Mouse (Mus musculus) embryonic stem cell, embryonic (primary cell): Measurements from ENCODE around the gene Tnfsf18.

Experiments
- CTCF ChIA-PET, 4 experiments: fragments of 300-600 bp in 2 of 4; fragments of 350-600 bp in 2 of 4; sonication (Branson Sonifier 250); formaldehyde crosslinking; loops; one replicate each; lab custom pipeline; 2022; ENCODE audit warnings: inconsistent platforms in 2 of 4; lab: Charles Lee
- POLR2A ChIA-PET, 4 experiments: fragments of 300-600 bp in 2 of 4; fragments of 350-600 bp in 2 of 4; sonication (Branson Sonifier 250); formaldehyde crosslinking; loops; one replicate each; lab custom pipeline; 2022; ENCODE audit warnings: antibody characterized with exemption in 4 of 4, inconsistent platforms in 1 of 4; lab: Charles Lee

Tnfsf18 gene

DNA sequence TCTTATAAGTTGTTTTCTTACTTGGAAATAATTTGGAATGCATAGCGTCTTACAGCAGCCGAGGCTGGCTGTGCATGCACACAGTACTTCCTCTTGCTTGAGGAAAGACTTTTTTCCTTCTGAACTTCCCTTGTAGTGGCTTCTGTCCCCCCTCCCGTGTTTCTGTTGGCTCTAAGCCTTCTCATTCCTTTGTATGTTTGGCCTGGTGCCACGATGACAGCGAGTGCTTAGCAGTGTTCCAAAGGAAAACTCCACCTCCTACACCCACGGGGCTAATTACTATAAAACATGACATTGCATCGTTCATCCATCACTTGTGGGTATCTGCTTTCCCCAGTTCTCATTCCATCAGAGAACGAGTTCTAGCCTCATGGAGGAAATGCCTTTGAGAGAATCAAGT is at the start of gene Tnfsf18:
Tnfsf18 (plus strand) TSS at position 313 of the 400 bp plus-strand sequence.
- POLR2A ChIA-PET: no interaction called here
- CTCF ChIA-PET: no interaction called here

DNA sequence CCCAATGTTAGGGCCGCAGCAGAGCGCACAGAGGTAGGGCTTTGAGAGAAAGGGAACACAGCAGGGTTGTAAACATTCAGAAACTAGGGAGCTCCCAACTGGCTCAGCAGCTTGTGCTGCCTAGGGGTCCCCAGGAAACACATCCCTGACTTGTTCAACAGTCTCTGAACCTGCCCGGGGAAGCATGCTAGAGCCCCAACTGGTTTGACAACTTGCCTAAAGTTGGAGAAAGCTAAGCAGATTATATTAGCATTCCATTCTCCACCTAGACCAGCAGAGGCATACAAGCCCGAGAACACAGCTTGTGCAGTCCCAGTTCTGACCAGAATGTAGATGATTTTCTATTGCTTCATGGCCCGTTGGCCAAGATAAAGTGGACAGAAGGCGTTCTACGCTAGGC is 49.6 kb upstream of the Tnfsf18 start:
- ChIA-PET CTCF (no interaction called here), POLR2A (no interaction called here)

DNA sequence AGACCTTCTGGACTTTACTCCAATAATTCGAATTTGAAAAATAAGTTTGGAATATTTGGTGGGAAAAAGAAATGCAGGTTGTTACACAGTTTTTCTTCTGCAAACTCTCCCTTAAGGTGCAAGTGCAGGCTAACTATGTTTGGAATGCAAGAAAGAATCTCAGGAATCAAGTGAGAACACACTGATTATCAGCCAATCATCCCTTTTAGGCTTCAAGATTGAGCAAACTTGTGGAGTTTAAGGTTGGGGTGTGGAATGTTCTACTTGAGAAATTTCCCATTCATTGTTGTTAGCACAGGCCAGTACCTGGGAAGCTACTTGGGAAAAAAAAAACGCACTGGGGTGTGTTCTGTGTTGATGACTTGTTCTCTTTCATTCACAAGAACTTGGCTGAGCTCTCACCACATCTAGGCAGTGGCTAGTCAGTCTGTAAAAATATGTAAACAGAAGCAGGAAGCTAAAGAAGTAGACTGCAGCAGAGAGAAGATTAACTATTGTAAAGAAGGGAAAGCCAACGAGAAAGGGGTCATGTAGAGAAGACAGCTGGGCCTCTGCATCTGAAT is 42.7 kb upstream of the Tnfsf18 start:
- POLR2A ChIA-PET: no interaction called here

DNA sequence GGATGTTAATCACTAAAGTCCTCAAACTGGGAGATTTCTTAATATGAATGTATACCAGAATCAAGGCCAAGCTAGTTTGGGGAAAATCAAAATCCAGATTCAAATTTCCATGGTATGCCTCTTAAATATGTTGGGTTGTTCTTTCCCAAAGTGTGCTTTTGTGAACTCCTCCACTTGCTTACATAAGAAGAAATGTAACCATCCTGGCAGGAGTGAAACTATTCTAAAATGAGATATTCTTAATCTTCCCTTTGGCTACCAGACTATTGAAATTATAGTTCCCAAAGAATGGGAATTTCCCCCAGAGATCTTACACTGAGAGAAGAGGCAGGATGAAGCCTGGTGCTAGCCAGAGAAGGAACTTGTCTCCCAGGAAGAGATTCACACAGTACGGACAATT is 42.2 kb upstream of the Tnfsf18 start:
- CTCF ChIA-PET: no interaction called here
- POLR2A ChIA-PET: no interaction called here

More for the DNA sequence above, 42.7 kb upstream of the Tnfsf18 start:
- CTCF ChIA-PET: no interaction called here

DNA sequence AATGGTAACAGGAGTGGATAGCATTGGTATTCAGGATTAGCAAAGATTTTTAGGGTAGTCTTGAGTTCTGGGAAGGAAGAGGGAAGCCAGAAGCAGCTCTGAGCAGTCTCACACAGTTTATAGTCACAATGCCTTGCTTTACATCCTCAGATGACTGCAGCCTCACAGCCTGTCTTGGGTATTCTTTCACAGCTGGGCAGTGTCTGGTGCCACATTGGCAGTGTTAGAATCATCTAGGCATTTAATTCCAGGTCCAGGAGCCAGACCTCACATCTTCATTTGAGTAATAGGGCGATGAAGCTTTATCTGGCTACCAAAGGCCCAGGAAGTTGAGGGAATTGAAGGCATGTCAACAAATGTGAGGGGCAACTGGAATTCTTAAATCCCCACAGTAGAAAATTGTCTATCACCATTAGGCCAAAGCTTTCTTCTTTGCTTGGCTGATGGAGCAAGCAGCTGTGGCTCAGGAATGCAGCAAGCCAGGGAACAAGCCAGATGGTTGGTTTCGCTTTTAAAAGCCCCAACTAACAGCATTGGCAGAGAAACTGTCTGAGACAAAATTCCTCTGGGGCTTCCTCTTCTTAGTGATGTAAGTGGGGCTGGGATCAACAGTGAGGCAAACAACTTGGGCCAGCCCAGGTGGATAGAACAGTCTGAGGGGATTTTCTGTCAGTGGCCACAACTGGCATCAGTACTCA is 30.9 kb upstream of the Tnfsf18 start:
- ChIA-PET CTCF (interaction anchor here in 1 of 4 experiments (0.7 kb wide), 1 partner anchor 154 kb away, joined by 3 read pairs; no protein-coding TSS in a partner anchor), POLR2A (interaction anchor here in 1 of 4 experiments (0.9 kb wide), 1 partner anchor 461 kb away, joined by 3 read pairs; no protein-coding TSS in a partner anchor)

DNA sequence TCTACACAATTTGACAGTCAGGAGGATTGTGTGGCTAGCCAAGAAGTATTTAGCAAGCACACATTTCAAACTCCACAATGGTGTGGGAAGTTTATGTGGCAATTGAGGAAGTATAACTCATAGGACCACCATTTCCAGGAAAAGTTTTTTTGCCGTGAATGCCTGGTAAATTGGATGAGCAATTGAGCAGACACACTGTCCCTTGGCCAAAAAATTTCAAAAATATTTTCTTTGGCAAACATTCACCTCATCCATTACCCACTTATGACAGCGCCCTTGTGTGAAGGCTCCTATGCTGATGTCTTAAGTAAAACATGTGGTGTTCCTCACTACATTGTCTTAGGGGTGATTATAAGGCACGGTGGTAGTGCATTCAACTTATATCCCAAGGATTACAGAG is 17.2 kb upstream of the Tnfsf18 start:
- ChIA-PET CTCF (no interaction called here), POLR2A (no interaction called here)

DNA sequence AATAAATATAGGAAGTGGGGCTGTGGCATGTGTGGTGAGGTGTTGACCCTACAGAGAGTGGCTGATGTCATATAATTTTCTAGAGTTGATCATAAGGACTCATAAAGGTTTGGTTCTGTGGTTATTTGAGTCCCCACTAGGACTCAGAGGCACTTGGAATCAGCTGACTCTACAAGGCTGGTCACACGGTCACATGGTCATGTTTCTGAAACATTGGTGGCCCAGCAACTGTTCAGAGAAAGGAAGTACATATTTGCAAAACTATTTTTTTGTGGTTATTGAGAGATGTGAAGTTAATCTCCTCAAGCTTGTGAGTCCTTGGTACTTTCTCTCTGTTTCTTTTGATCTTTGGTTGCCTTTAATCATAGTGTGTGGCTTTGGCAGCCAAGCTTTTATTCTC is 14.6 kb upstream of the Tnfsf18 start:
- ChIA-PET POLR2A (no interaction called here), CTCF (no interaction called here)

DNA sequence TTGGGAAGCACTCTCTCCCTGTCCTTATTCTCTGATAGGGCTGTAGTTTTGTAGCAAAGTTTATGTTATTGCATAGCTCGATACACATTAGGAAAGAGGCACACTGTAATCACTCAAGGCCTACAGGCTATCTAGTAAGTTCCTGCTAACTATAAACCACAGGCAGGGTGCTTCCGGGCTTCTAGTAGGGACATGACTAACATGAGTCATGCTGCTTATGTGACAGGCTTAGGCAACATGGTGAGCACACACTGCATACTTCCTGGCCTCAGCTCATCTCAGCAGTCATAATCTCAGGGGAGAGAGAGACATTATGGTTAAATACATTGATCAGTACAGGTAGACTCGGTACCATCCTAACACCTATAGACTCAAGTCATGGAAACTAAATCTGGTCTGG is 12.2 kb upstream of the Tnfsf18 start:
- ChIA-PET CTCF (interaction anchor here in 1 of 4 experiments (1.0 kb wide), 1 partner anchor 93 kb away, joined by 3 read pairs; no protein-coding TSS in a partner anchor), POLR2A (no interaction called here)

DNA sequence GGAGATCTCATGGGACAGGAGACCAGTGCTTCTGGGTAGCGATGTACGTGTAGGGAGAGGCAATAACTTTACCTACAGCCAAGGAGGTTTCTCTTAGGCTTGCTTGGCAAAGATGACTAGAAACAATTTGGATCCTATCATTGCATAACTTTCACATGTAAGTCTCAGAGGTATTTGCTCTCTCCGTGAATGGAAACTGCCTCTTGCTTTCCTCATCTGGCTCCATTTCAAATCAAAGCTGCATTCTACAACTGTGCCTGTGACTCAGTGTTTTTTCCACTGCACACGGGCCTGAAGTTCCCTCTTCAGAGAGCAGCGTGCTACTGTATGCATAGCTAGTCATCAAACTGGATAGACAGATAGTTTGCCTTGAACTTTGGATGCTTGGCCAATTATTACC is 7.4 kb upstream of the Tnfsf18 start:
- ChIA-PET POLR2A (no interaction called here), CTCF (no interaction called here)

DNA sequence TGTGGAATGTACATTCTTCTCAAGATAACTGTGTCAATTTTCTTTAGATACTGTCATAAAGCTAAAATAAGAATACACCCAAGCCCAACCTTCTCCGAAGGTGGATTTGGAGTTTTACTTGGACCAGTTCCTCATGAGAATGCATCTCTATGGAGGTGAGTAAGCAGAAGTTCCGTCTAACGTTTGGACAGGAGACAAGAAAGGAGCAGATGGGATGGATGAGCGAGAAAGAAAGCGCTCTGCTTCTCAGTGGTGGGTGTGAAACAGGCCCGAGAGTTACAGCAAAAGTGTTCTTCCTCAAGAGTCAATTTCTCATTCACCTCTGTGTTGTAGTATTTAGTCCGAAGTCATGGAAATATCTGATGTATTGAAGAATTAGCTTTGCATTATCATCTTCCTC is 2.7 kb upstream of the Tnfsf18 start:
- CTCF ChIA-PET: interaction anchor here in 1 of 4 experiments (0.7 kb wide), 1 partner anchor 61 kb away, joined by 3 read pairs; no protein-coding TSS in a partner anchor
- POLR2A ChIA-PET: no interaction called here

DNA sequence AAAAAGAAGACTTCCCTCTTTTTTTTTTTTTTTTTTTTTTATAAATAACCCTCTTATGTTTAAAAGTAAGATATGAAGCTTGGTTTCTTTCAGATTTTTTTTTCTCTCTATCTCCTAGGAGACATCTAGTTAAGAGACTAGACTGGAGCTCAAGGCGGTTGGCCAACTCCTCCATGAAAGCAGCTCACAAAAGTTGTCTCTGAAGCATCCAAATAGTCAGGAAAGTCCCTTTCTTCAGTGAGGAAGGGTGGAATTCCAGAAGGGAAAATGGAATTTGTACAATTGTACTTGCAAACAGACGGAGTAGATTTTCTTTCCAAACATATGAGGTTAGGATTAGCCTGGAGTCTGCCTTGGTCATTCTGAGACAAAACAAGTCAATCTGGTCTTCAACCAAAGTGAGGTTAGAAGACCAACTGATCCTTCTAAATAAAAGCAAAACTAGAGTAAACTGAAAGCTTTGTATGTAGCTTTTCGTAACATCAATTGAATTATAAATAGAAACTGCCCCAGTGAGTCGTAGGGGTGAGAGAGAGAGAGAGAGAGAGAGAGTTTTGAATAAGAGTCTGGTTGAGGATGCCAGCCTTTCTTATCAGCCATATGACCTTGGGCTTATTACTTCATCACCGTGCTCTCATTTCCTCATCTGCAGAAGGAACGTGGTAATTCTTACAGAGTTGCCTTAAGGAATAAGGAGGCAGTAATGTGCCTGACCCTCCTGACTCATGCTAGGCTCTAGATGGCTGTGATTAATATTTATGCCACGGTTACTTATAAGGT is 2.6 kb downstream of the Tnfsf18 start:
- ChIA-PET CTCF (no interaction called here), POLR2A (interaction anchor here in 1 of 4 experiments (0.8 to 1.5 kb wide), 2 partner anchors 13 to 105 kb away, joined by 3 to 4 read pairs; no protein-coding TSS in a partner anchor)

DNA sequence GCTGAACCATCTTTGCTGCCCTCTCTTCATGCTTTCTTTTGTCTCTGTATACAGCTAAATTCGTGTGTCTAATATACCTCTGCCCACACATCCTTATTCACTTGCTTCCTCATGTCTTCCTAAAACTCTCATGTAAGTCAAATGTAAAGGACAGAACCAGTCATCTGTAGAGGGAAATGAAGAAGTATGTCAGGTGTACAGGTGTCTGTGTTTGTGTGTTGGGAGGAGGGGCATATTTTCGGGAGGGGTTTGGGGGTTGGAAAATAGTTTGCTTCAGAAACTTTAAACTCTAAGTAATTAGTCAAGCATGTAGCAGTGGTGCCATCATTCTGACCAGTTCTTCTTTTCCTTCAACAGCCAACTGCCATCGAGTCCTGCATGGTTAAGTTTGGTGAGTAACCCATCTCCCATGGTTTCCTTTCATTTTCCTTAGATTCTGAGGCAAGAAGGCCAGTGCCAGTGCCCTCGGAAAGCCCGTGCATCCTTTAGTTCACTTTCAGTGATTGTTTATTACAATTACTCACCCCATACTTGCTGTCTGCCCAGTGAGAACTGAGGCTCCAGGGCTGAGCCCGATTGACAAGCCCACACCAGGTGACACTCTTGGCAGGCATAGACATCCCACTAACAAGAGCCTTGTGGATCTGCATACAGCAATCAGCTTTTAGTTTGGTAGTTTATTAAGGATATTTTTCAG is 5.8 kb downstream of the Tnfsf18 start:
- CTCF ChIA-PET: no interaction called here
- POLR2A ChIA-PET: no interaction called here

DNA sequence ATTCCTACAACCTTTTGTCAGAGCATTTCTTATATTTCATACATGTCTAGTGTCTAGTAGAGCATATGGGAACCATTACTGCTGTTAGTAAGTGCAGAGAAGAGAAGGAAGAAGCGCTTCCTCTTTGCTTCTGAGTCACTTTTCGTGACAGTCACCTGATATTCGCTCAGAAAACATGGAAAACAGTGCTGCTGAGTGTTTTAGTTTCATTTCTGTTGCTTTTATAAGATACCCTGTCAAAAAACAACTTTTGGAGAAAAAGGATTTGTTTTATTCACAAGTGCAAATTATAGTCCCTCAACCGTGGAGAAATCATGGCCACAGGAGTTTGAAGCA is 6.3 kb downstream of the Tnfsf18 start:
- ChIA-PET POLR2A (no interaction called here), CTCF (no interaction called here)

DNA sequence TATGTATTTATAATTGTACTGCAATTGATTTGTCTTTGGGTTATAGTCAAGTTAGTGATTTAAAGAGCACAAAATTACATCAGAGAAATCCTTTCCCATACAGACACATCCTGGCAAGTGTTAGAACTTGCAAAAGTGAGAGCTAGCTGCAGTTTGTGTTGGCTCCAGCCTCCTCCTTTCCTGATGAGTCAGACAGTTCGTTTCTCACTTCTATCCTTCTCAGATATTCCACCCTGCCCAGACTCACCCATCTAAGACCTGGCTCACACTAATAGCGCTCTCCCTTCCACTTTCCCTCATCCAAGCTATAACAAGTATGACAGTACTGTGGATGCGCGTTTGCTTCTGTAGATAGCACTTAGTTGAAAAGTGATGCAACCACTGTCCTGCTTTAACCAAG is 11.9 kb downstream of the Tnfsf18 start:
- CTCF ChIA-PET: no interaction called here

DNA sequence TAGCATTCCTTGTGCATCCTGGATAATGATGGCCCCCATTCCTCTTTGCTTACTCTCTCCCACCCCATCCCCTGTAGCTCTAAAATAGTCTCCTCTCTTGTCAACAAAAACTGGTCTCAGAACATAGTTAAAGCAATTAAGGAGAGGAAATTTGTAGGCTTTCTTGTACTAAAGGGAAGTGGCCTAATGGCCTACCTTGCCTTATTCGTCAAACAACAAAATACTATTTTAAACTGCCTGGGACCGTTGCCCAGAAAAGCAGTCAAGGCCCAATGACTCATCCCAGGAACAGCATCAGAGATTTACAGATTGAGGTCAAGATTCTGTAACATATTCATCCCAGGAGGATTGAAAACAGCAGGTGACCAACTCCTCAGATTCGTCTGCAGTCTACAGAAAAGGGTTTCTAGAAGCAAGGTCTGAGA is 13.2 kb downstream of the Tnfsf18 start:
- POLR2A ChIA-PET: no interaction called here
- CTCF ChIA-PET: no interaction called here

More for the DNA sequence above, 11.9 kb downstream of the Tnfsf18 start:
- POLR2A ChIA-PET: no interaction called here

DNA sequence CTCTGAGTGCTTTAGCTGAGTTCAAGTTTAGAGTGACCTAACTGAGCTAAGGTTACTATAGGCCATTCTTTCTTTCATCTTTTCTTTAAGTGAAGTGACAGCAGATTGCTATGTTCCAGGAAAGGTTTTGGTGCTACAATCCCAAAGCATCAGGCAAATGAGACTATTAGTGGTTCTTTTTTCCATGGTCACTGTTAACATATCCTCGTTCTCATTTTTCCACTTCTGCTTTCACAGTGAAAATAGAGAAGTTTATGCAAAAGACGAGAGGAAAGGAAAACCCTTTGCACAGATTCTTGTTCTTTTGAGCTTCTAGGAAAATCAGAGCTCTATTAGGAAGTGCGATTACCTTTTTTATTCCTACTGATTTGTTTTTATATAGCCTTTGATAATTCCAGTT is 22.9 kb downstream of the Tnfsf18 start:
- POLR2A ChIA-PET: no interaction called here
- CTCF ChIA-PET: no interaction called here

DNA sequence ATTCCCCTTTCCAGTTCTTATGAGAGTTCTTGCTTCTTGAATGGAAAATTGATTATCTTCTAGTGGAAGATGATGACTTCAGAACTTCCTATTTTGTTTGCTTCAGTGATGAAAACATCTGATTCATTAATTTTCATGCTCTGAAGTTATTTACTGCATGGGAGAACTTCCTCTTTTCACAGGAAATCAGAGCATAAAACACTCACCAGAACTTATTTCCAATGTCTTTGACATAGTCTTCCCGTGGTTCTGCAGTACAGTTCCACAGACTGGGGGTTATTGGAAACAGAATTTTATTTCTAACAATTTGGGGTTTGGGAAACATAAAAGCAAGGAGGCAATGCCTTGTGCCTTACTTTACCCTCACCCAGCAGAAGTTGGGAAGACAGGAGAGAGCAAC is 25.8 kb downstream of the Tnfsf18 start:
- ChIA-PET POLR2A (no interaction called here), CTCF (no interaction called here)

DNA sequence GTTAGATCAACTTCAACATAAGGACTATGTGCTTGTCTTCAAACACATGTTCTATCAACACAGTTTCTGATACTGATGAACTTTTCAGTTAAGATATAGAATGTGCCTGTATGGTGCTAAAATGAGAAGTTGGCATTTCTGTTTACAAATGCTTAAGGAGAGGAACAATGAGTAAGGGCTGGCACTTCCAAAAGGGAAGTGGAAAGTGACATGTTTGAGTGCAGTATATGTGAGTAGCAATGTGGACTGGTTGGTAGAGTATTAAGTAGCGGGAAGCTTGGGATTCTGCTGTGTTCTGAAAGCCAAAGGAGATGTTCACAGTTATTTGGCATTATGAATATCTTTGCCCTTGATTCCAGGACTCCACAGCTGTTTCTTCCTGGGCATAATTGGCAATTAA is 33.7 kb downstream of the Tnfsf18 start:
- CTCF ChIA-PET: no interaction called here
- POLR2A ChIA-PET: interaction anchor here in 1 of 4 experiments (0.6 kb wide), 1 partner anchor 435 kb away, joined by 3 read pairs; no protein-coding TSS in a partner anchor

DNA sequence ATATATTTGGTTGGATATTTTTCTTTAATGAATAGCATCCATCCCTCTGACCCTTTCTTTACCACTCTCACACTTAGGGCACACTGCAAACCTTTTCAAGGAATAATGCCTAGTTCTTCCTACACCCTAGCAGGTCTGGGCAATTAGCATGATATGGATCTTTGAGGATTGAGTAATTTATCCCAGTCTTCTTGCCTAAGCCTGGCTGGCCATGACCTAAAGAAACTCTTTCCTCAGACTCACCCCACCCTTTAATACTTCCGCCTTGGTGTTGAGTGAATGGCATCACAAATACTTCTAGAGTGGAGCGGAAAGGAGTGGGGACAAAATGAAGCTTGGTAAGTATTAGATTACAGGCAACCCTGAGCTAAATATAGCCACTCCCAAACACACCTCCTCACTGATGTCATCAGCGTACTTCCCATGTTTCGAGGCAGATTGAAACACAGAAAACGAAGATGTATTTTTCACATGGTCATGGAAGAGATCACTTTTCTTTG is 56.2 kb downstream of the Tnfsf18 start:
- POLR2A ChIA-PET: no interaction called here

DNA sequence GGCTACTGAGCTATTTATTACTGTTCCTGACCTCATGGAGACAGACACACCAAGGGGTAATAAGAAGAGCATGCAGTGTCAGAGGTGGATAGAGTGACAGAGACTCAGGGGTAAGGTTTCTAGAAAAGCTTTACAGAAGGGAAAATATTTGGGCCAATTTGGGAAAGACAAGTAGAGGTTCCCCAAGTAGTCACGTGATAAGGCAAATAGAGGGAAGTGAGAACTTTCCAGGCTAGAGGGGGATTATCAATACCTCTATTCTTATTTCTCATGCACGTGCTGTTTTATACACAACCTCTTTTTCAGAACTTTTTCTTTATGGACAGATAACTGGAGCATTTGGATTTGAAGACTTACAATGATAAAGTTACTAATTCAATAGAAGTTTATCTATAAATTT is 57.6 kb downstream of the Tnfsf18 start:
- ChIA-PET POLR2A (no interaction called here), CTCF (no interaction called here)

More for the DNA sequence above, 56.2 kb downstream of the Tnfsf18 start:
- CTCF ChIA-PET: no interaction called here
